8 mouse cellular contexts compared by ENCODE assay signal in genomic region chr16:29839662-29840001, GRCm38 (mm10).
A peak's percentile ranks its signal among the peaks of the same experiment; 100 is the strongest.
DNase-seq lines count a peak whose midpoint lies in the region; ATAC-seq and TF ChIP-seq lines count a peak whose summit lies in the region.

No protein-coding gene starts in this region.

- WGBS in liver, embryonic 11.5 days = 24% methylated on average over 6 of the region's 6 CpGs
- WGBS in forebrain, embryonic 11.5 days = 21% methylated on average over 6 of the region's 6 CpGs
- WGBS in intestine, postnatal 0 days = 27% methylated on average over 6 of the region's 6 CpGs
- 11% methylated on average over 6 of the region's 6 CpGs for WGBS in neural tube, embryonic 13.5 days

- no peaks in the 10 kb centered on the region for H3K27me3 ChIP-seq in liver, embryonic 11.5 days (replicated peaks; ENCODE audit: control insufficient read depth, insufficient read depth, low read length)
- peaks cover 6% of the 10 kb centered on the region; the same call in 1 of the 2 replicates for H3K27me3 ChIP-seq in forebrain, embryonic 11.5 days (ENCODE audit: control insufficient read depth, insufficient read depth, low read length)
- H3K27me3 ChIP-seq in intestine, postnatal 0 days (replicated peaks; ENCODE audit: control insufficient read depth, insufficient read depth, low read length) = no peaks in the 10 kb centered on the region
- peaks cover 69% of the 10 kb centered on the region for H3K27me3 ChIP-seq in neural tube, embryonic 13.5 days

- peak overlapping the region; percentile 46 for H3K4me3 ChIP-seq in liver, embryonic 11.5 days (ENCODE audit: low read depth, low read length)
- peak overlapping the region; percentile 9 for H3K4me3 ChIP-seq in forebrain, embryonic 11.5 days (ENCODE audit: low read depth, low read length)
- peak overlapping the region; percentile 26 for H3K4me3 ChIP-seq in intestine, postnatal 0 days (ENCODE audit: low read depth, low read length)
- peak overlapping the region; percentile 27 for H3K4me3 ChIP-seq in neural tube, embryonic 13.5 days

- peak overlapping the region; percentile 59 for H3K9ac ChIP-seq in liver, embryonic 11.5 days (ENCODE audit: low read depth, low read length)
- no peak overlapping the region; the same call in 1 of the 2 replicates for H3K9ac ChIP-seq in forebrain, embryonic 11.5 days (ENCODE audit: low read length)
- H3K9ac ChIP-seq in intestine, postnatal 0 days (ENCODE audit: low read depth, low read length) = no peak overlapping the region
- peak overlapping the region; percentile 35; the same call in 1 of the 2 replicates for H3K9ac ChIP-seq in neural tube, embryonic 13.5 days

- DNase-seq in liver, embryonic 11.5 days (ENCODE audit: low spot score) = no peak
- no peak for DNase-seq in liver
- no peak for DNase-seq in forebrain, embryonic 11.5 days (ENCODE audit: low spot score)
- DNase-seq in adrenal gland, postnatal 4 days (ENCODE audit: low spot score in 2 of 2) = no peak
- no peak for DNase-seq in cerebellum, postnatal 25 days
- DNase-seq in left cerebral cortex, adult 18-20 months (ENCODE audit: low spot score in 2 of 2) = no peak

- no peaks in the 10 kb centered on the region for H3K9me3 ChIP-seq in liver, embryonic 11.5 days (ENCODE audit: control insufficient read depth, low read length)
- no peaks in the 10 kb centered on the region for H3K9me3 ChIP-seq in forebrain, embryonic 11.5 days (ENCODE audit: control insufficient read depth, low read length)
- H3K9me3 ChIP-seq in intestine, postnatal 0 days (ENCODE audit: control insufficient read depth) = no peaks in the 10 kb centered on the region
- no peaks in the 10 kb centered on the region for H3K9me3 ChIP-seq in neural tube, embryonic 13.5 days

- no peak for ATAC-seq in liver, embryonic 11.5 days (replicated peaks; ENCODE audit: low FRiP score)
- ATAC-seq in forebrain, embryonic 11.5 days (replicated peaks; ENCODE audit: low FRiP score) = no peak
- peak; percentile 79 for ATAC-seq in intestine, postnatal 0 days
- peak; percentile 30; the same call in 1 of the 2 replicates for ATAC-seq in neural tube, embryonic 13.5 days (ENCODE audit: low read depth)

- H3K36me3 ChIP-seq in liver, embryonic 11.5 days (ENCODE audit: control insufficient read depth, insufficient read depth, low read length) = no peaks in the 10 kb centered on the region
- no peaks in the 10 kb centered on the region for H3K36me3 ChIP-seq in forebrain, embryonic 11.5 days (ENCODE audit: control insufficient read depth, insufficient read depth, low read length)
- H3K36me3 ChIP-seq in intestine, postnatal 0 days (ENCODE audit: control insufficient read depth, insufficient read depth) = no peaks in the 10 kb centered on the region
- H3K36me3 ChIP-seq in neural tube, embryonic 13.5 days = no peaks in the 10 kb centered on the region

- TF ChIP-seq CTCF in intestine, postnatal 0 days (IDR thresholded peaks at IDR 0.05; ENCODE audit: low read depth) = 0 out of 2 replicates have a peak, but pooled peaks have one; percentile 11

- peak overlapping the region; percentile 70; the same call in 1 of the 2 replicates for H3K27ac ChIP-seq in liver, embryonic 11.5 days (ENCODE audit: low read depth, low read length)
- no peak overlapping the region for H3K27ac ChIP-seq in forebrain, embryonic 11.5 days (ENCODE audit: low read depth, low read length)
- H3K27ac ChIP-seq in intestine, postnatal 0 days (ENCODE audit: low read depth, low read length) = peak overlapping the region; percentile 46; the same call in 1 of the 2 replicates
- no peak overlapping the region; the same call in 1 of the 2 replicates for H3K27ac ChIP-seq in neural tube, embryonic 13.5 days (replicated peaks)

- H3K4me2 ChIP-seq in liver, embryonic 11.5 days = peak overlapping the region; percentile 80
- peak overlapping the region; percentile 45; the same call in 1 of the 2 replicates for H3K4me2 ChIP-seq in forebrain, embryonic 11.5 days (ENCODE audit: low read depth, low read length, severe bottlenecking)
- H3K4me2 ChIP-seq in intestine, postnatal 0 days (replicated peaks; ENCODE audit: low read depth) = peak overlapping the region; percentile 71
- peak overlapping the region; percentile 57 for H3K4me2 ChIP-seq in neural tube, embryonic 13.5 days

- peaks cover 33% of the 10 kb centered on the region for H3K4me1 ChIP-seq in liver, embryonic 11.5 days (replicated peaks; ENCODE audit: control insufficient read depth, insufficient read depth, low read length)
- H3K4me1 ChIP-seq in forebrain, embryonic 11.5 days (replicated peaks; ENCODE audit: control insufficient read depth, insufficient read depth, low read length) = peaks cover 16% of the 10 kb centered on the region; the same call in 1 of the 2 replicates
- H3K4me1 ChIP-seq in intestine, postnatal 0 days (replicated peaks; ENCODE audit: control insufficient read depth, insufficient read depth, low read length) = no peaks in the 10 kb centered on the region
- peaks cover 29% of the 10 kb centered on the region for H3K4me1 ChIP-seq in neural tube, embryonic 13.5 days (replicated peaks)

Comparison
In these comparisons a context has a peak if more than half of its experiments do, and no peak if none do; other contexts are left out.
1. ATAC-seq: peak in intestine, postnatal 0 days (single experiment) and neural tube, embryonic 13.5 days (single experiment); none in liver, embryonic 11.5 days (single experiment) and forebrain, embryonic 11.5 days (single experiment).
2. H3K27ac ChIP-seq: peak in liver, embryonic 11.5 days (single experiment) and intestine, postnatal 0 days (single experiment); none in forebrain, embryonic 11.5 days (single experiment) and neural tube, embryonic 13.5 days (single experiment).
3. H3K9ac ChIP-seq: peak in liver, embryonic 11.5 days (single experiment) and neural tube, embryonic 13.5 days (single experiment); none in forebrain, embryonic 11.5 days (single experiment) and intestine, postnatal 0 days (single experiment).
4. Peak in every context shown above with its lines, with median percentiles within 50 percentile points of each other: H3K4me2 ChIP-seq and H3K4me3 ChIP-seq.